Mouse (Mus musculus): ENCODE data around the gene Nxt1. TPM values are rescaled to one million over a fixed set of nuclear protein-coding genes. Genes with fewer than 3 reads are reported as not detected.

The Nxt1 gene
- polyA plus RNA-seq, 1 experiment: 14.1 TPM

DNA sequence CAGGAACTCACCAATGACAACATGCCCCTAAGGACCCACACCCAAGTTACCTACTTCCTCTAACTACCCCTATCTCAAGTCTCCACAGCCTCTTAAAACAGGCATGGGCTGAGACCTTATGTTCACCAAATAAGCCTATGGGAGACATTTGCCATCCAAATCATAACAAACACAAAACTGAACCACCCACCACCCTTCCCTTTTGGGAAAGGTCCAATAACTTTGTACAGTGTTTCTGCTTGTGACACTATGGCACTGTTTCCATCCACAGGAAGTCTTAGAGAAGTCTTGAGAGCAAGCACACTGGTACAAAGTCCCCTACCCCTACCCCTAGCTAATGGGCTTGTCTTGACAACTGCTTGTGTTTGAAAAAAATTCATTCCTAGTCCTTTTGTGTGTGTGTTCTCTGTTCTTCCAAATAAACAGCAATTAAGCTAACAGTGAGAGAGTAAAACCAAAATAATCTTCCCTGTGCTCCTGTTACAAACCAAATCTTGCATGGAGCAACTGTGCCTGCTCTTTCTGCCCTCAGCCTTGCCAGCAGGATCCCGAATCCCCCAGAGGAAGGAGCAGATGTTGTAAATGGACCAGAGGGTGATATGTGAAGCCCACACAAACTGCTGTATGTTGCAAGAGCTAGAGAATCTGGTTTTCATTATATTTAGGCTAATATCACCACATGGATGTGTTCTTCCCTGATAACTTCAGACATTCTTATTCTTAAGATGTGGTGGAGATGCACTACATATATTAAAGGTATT lies 29.6 kb upstream of the Nxt1 start:
- H3K4me1 ChIP-seq (ENCODE audit: control insufficient read depth, insufficient read depth, insufficient read length, low read length): no peaks in the 10 kb centered on the region
- H3K4me3 ChIP-seq (ENCODE audit: low read depth, low read length): no peak overlapping the region
- 48% methylated on average over 1 of the region's 1 CpGs for WGBS
- H3K27me3 ChIP-seq (ENCODE audit: control insufficient read depth, insufficient read depth, low read length): no peaks in the 10 kb centered on the region
- no peaks in the 10 kb centered on the region for H3K36me3 ChIP-seq (ENCODE audit: control insufficient read depth, insufficient read depth, low read length)
- no peak for TF ChIP-seq CTCF (IDR thresholded peaks at IDR 0.05; ENCODE audit: extremely low read depth, insufficient read length, insufficient replicate concordance, low read depth, low read length)
- no peak for TF ChIP-seq POLR2A (IDR thresholded peaks at IDR 0.05; ENCODE audit: low read depth, low read length)
- no peak overlapping the region for H3K27ac ChIP-seq (ENCODE audit: insufficient read depth, low read depth, low read length)

DNA sequence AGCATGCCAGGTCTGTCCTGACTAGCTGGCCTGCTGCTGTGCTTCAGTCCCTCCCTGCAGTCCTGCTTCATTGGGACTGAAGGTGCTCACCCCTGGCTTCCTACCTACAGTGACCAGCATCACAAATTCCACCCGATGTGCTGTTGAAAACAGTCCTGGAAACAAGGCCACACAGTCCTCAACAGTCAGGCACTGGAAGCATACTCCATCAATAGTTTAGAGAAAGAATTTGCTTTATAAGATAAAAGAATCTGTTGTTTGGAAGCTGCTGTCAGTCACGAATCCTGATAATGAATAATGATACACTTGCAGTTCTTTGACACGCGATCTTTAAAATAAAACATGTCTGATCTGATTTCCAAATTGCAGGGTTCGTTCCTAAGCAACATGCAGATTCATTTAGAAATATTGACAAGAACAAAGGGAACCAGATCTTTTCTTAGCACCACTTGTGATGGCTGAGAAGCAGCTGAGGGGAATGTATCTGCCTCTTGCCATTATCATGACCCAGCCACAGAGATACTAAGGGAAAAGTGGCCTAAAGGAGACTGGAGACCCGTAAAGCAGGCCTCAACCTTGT lies 27.9 kb upstream of the Nxt1 start:
- 84% methylated on average over 6 of the region's 6 CpGs for WGBS

GRCm38 (mm10) chr2:148650587-148651357 lies 21.6 kb upstream of the Nxt1 start:
- WGBS: 47% methylated on average over 3 of the region's 3 CpGs
- no peak overlapping the region for H3K4me3 ChIP-seq (ENCODE audit: low read depth, low read length)
- H3K27me3 ChIP-seq (ENCODE audit: control insufficient read depth, insufficient read depth, low read length): no peaks in the 10 kb centered on the region
- H3K27ac ChIP-seq (ENCODE audit: insufficient read depth, low read depth, low read length): no peak overlapping the region
- no peaks in the 10 kb centered on the region for H3K36me3 ChIP-seq (ENCODE audit: control insufficient read depth, insufficient read depth, low read length)
- TF ChIP-seq POLR2A (IDR thresholded peaks at IDR 0.05; ENCODE audit: low read depth, low read length): no peak
- TF ChIP-seq CTCF (IDR thresholded peaks at IDR 0.05; ENCODE audit: extremely low read depth, insufficient read length, insufficient replicate concordance, low read depth, low read length): no peak
- H3K4me1 ChIP-seq (ENCODE audit: control insufficient read depth, insufficient read depth, insufficient read length, low read length): no peaks in the 10 kb centered on the region

More for the DNA sequence above, 27.9 kb upstream of the Nxt1 start:
- TF ChIP-seq CTCF (IDR thresholded peaks at IDR 0.05; ENCODE audit: extremely low read depth, insufficient read length, insufficient replicate concordance, low read depth, low read length): no peak
- TF ChIP-seq POLR2A (IDR thresholded peaks at IDR 0.05; ENCODE audit: low read depth, low read length): no peak
- Histone ChIP-seq H3K36me3 (ENCODE audit: control insufficient read depth, insufficient read depth, low read length) (no peaks in the 10 kb centered on the region), H3K4me1 (ENCODE audit: control insufficient read depth, insufficient read depth, insufficient read length, low read length) (no peaks in the 10 kb centered on the region), H3K27ac (ENCODE audit: insufficient read depth, low read depth, low read length) (no peak overlapping the region), H3K4me3 (ENCODE audit: low read depth, low read length) (no peak overlapping the region), H3K27me3 (ENCODE audit: control insufficient read depth, insufficient read depth, low read length) (no peaks in the 10 kb centered on the region)

DNA sequence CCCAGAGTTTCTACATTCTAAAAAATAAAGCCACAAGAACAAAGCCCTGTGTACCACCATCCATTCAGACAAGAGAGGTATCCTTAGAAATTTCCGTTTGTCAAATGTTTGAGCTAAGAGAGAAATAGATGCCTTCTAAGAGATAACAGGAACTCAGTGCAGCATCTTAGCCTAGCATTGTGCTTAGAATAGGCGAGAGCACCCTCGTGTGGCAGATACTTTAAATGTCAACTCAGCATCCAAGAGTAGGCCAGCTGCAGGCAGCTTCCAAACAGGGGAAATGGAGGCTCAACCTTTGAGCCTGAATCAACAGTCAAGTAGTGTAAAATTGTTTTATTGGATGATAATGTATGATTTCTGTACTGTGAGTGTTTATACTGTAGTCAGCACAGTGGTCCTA lies 17.4 kb upstream of the Nxt1 start:
- WGBS: under 1% methylated on average over 3 of the region's 3 CpGs
- H3K36me3 ChIP-seq (ENCODE audit: control insufficient read depth, insufficient read depth, low read length): no peaks in the 10 kb centered on the region
- TF ChIP-seq POLR2A (IDR thresholded peaks at IDR 0.05; ENCODE audit: low read depth, low read length) (no peak), CTCF (IDR thresholded peaks at IDR 0.05; ENCODE audit: extremely low read depth, insufficient read length, insufficient replicate concordance, low read depth, low read length) (peak; percentile 36; the same call in 1 of the 2 replicates)
- no peak overlapping the region for H3K4me3 ChIP-seq (ENCODE audit: low read depth, low read length)
- no peaks in the 10 kb centered on the region; the same call in 1 of the 2 replicates for H3K27me3 ChIP-seq (ENCODE audit: control insufficient read depth, insufficient read depth, low read length)
- no peaks in the 10 kb centered on the region for H3K4me1 ChIP-seq (ENCODE audit: control insufficient read depth, insufficient read depth, insufficient read length, low read length)
- no peak overlapping the region for H3K27ac ChIP-seq (ENCODE audit: insufficient read depth, low read depth, low read length)

- no peaks in the 10 kb centered on the region for H3K4me1 ChIP-seq (ENCODE audit: control insufficient read depth, insufficient read depth, insufficient read length, low read length)
- WGBS: 96% methylated on average over 1 of the region's 1 CpGs
- no peak overlapping the region for H3K4me3 ChIP-seq (ENCODE audit: low read depth, low read length)
- no peaks in the 10 kb centered on the region for H3K36me3 ChIP-seq (ENCODE audit: control insufficient read depth, insufficient read depth, low read length)
- no peaks in the 10 kb centered on the region for H3K27me3 ChIP-seq (ENCODE audit: control insufficient read depth, insufficient read depth, low read length)
- H3K27ac ChIP-seq (ENCODE audit: insufficient read depth, low read depth, low read length): no peak overlapping the region
- no peak for TF ChIP-seq POLR2A (IDR thresholded peaks at IDR 0.05; ENCODE audit: low read depth, low read length)
- no peak for TF ChIP-seq CTCF (IDR thresholded peaks at IDR 0.05; ENCODE audit: extremely low read depth, insufficient read length, insufficient replicate concordance, low read depth, low read length)
Observed at GRCm38 (mm10) chr2:148663458-148663857, 8.9 kb upstream of the Nxt1 start.

GRCm38 (mm10) chr2:148677801-148678200 lies 5.4 kb downstream of the Nxt1 start:
- Histone ChIP-seq H3K27ac (ENCODE audit: insufficient read depth, low read depth, low read length) (no peak overlapping the region), H3K4me1 (ENCODE audit: control insufficient read depth, insufficient read depth, insufficient read length, low read length) (peaks cover 9% of the 10 kb centered on the region), H3K27me3 (ENCODE audit: control insufficient read depth, insufficient read depth, low read length) (no peaks in the 10 kb centered on the region), H3K4me3 (ENCODE audit: low read depth, low read length) (peak overlapping the region; percentile 39), H3K36me3 (ENCODE audit: control insufficient read depth, insufficient read depth, low read length) (peaks cover 7% of the 10 kb centered on the region)
- no peak for TF ChIP-seq CTCF (IDR thresholded peaks at IDR 0.05; ENCODE audit: extremely low read depth, insufficient read length, insufficient replicate concordance, low read depth, low read length)
- no peak for TF ChIP-seq POLR2A (IDR thresholded peaks at IDR 0.05; ENCODE audit: low read depth, low read length)
- 63% methylated on average over 26 of the region's 26 CpGs for WGBS

GRCm38 (mm10) chr2:148679346-148679745 lies 6.9 kb downstream of the Nxt1 start:
- TF ChIP-seq CTCF (IDR thresholded peaks at IDR 0.05; ENCODE audit: extremely low read depth, insufficient read length, insufficient replicate concordance, low read depth, low read length): no peak
- peak; percentile 41; the same call in 1 of the 2 replicates for TF ChIP-seq POLR2A (IDR thresholded peaks at IDR 0.05; ENCODE audit: low read depth, low read length)
- WGBS: 9% methylated on average over 9 of the region's 9 CpGs
- Histone ChIP-seq H3K27ac (ENCODE audit: insufficient read depth, low read depth, low read length) (peak overlapping the region; percentile 58), H3K4me1 (ENCODE audit: control insufficient read depth, insufficient read depth, insufficient read length, low read length) (peaks cover 5% of the 10 kb centered on the region), H3K27me3 (ENCODE audit: control insufficient read depth, insufficient read depth, low read length) (no peaks in the 10 kb centered on the region), H3K4me3 (ENCODE audit: low read depth, low read length) (no peak overlapping the region), H3K36me3 (ENCODE audit: control insufficient read depth, insufficient read depth, low read length) (peaks cover 16% of the 10 kb centered on the region)
